8 mouse cellular contexts compared by ENCODE assay signal in genomic region chr4:33030264-33031194, GRCm38 (mm10). TPM values are rescaled to one million over a fixed set of nuclear protein-coding genes. Genes with fewer than 3 reads are reported as not detected.
A peak's percentile ranks its signal among the peaks of the same experiment; 100 is the strongest.
DNase-seq lines count a peak whose midpoint lies in the region; ATAC-seq and TF ChIP-seq lines count a peak whose summit lies in the region.

No protein-coding gene starts in this region.

- intact Hi-C loops in left cerebral cortex, postnatal 10 days (cut with DNase I) = no loop called here

- DNase-seq in testis, postnatal 14 days (ENCODE audit: low spot score) = no peak
- peak; percentile 8 for DNase-seq in adrenal gland, postnatal 25 days
- DNase-seq in embryonic facial prominence, embryonic 14.5 days (ENCODE audit: low spot score) = peak; percentile 34
- DNase-seq in left cerebral cortex, postnatal 10 days (ENCODE audit: extremely low spot score in 1 of 2, low spot score in 2 of 2) = no peak

- H3K27ac ChIP-seq in testis, adult 2 months (ENCODE audit: control insufficient read depth, insufficient read depth, low read depth, low read length) = peak overlapping the region; percentile 96
- H3K27ac ChIP-seq in embryonic facial prominence, embryonic 14.5 days (replicated peaks; ENCODE audit: low read depth, low read length) = peak overlapping the region; percentile 94
- H3K27ac ChIP-seq in hindbrain, embryonic 12.5 days = peak overlapping the region; percentile 98
- H3K27ac ChIP-seq in liver, embryonic 15.5 days (replicated peaks) = peak overlapping the region; percentile 91
- H3K27ac ChIP-seq in neural tube, embryonic 13.5 days (replicated peaks) = peak overlapping the region; percentile 97

- H3K9ac ChIP-seq in embryonic facial prominence, embryonic 14.5 days (ENCODE audit: low read depth, low read length) = peak overlapping the region; percentile 97
- H3K9ac ChIP-seq in hindbrain, embryonic 12.5 days = peak overlapping the region; percentile 96
- H3K9ac ChIP-seq in liver, embryonic 15.5 days = peak overlapping the region; percentile 94
- H3K9ac ChIP-seq in neural tube, embryonic 13.5 days = peak overlapping the region; percentile 90

- H3K27me3 ChIP-seq in testis, adult 2 months (ENCODE audit: control insufficient read depth, insufficient read depth, low read length) = no peaks in the 10 kb centered on the region
- no peaks in the 10 kb centered on the region for H3K27me3 ChIP-seq in embryonic facial prominence, embryonic 14.5 days (replicated peaks; ENCODE audit: control insufficient read depth, insufficient read depth, low read length)
- H3K27me3 ChIP-seq in hindbrain, embryonic 12.5 days = no peaks in the 10 kb centered on the region
- H3K27me3 ChIP-seq in liver, embryonic 15.5 days = peaks cover 18% of the 10 kb centered on the region
- no peaks in the 10 kb centered on the region for H3K27me3 ChIP-seq in neural tube, embryonic 13.5 days

- TF ChIP-seq POLR2A in testis, adult 2 months (IDR thresholded peaks at IDR 0.05; ENCODE audit: control insufficient read depth, low read depth, low read length) = no peak

- H3K4me1 ChIP-seq in testis, adult 2 months (ENCODE audit: control insufficient read depth, insufficient read depth, low read length) = peaks cover 2% of the 10 kb centered on the region; the same call in 1 of the 2 replicates
- peaks cover 8% of the 10 kb centered on the region for H3K4me1 ChIP-seq in embryonic facial prominence, embryonic 14.5 days (ENCODE audit: control insufficient read depth, insufficient read depth, low read length)
- peaks cover 21% of the 10 kb centered on the region for H3K4me1 ChIP-seq in hindbrain, embryonic 12.5 days
- H3K4me1 ChIP-seq in liver, embryonic 15.5 days (replicated peaks) = peaks cover 38% of the 10 kb centered on the region
- peaks cover 41% of the 10 kb centered on the region for H3K4me1 ChIP-seq in neural tube, embryonic 13.5 days (replicated peaks)

- WGBS in embryonic facial prominence, embryonic 14.5 days = 2% methylated on average over 45 of the region's 55 CpGs
- WGBS in hindbrain, embryonic 12.5 days = 2% methylated on average over 55 of the region's 55 CpGs
- WGBS in liver, embryonic 15.5 days (ENCODE audit: insufficient replicate concordance) = 4% methylated on average over 55 of the region's 55 CpGs
- WGBS in neural tube, embryonic 13.5 days = 1% methylated on average over 50 of the region's 55 CpGs

- H3K4me2 ChIP-seq in embryonic facial prominence, embryonic 14.5 days (ENCODE audit: low read depth, low read length) = peak overlapping the region; percentile 54
- peak overlapping the region; percentile 63 for H3K4me2 ChIP-seq in hindbrain, embryonic 12.5 days (replicated peaks)
- H3K4me2 ChIP-seq in liver, embryonic 15.5 days = peak overlapping the region; percentile 91
- peak overlapping the region; percentile 62 for H3K4me2 ChIP-seq in neural tube, embryonic 13.5 days

- ATAC-seq in embryonic facial prominence, embryonic 14.5 days (ENCODE audit: low read depth) = peak; percentile 82
- ATAC-seq in hindbrain, embryonic 12.5 days (ENCODE audit: low FRiP score) = peak; percentile 85
- ATAC-seq in liver, embryonic 15.5 days (ENCODE audit: insufficient read depth) = peak; percentile 70
- peak; percentile 88 for ATAC-seq in neural tube, embryonic 13.5 days (ENCODE audit: low read depth)

- peaks cover 2% of the 10 kb centered on the region for H3K36me3 ChIP-seq in testis, adult 2 months (ENCODE audit: control insufficient read depth, insufficient read depth, low read length)
- peaks cover 22% of the 10 kb centered on the region for H3K36me3 ChIP-seq in embryonic facial prominence, embryonic 14.5 days (ENCODE audit: control insufficient read depth, insufficient read depth, low read length)
- H3K36me3 ChIP-seq in hindbrain, embryonic 12.5 days = peaks cover 11% of the 10 kb centered on the region; the same call in 1 of the 2 replicates
- peaks cover 4% of the 10 kb centered on the region for H3K36me3 ChIP-seq in liver, embryonic 15.5 days (replicated peaks)
- peaks cover 28% of the 10 kb centered on the region for H3K36me3 ChIP-seq in neural tube, embryonic 13.5 days

- peaks cover 4% of the 10 kb centered on the region; the same call in 1 of the 2 replicates for H3K9me3 ChIP-seq in embryonic facial prominence, embryonic 14.5 days (ENCODE audit: control insufficient read depth, low read length)
- H3K9me3 ChIP-seq in hindbrain, embryonic 12.5 days (replicated peaks) = no peaks in the 10 kb centered on the region
- H3K9me3 ChIP-seq in liver, embryonic 15.5 days (replicated peaks) = no peaks in the 10 kb centered on the region
- 0 out of 2 replicates have a peak, but pooled peaks cover 6% of the 10 kb centered on the region for H3K9me3 ChIP-seq in neural tube, embryonic 13.5 days

- H3K4me3 ChIP-seq in testis, adult 2 months (ENCODE audit: control insufficient read depth, low read depth, low read length) = peak overlapping the region; percentile 97
- H3K4me3 ChIP-seq in embryonic facial prominence, embryonic 14.5 days (ENCODE audit: low read depth, low read length) = peak overlapping the region; percentile 69
- peak overlapping the region; percentile 89 for H3K4me3 ChIP-seq in hindbrain, embryonic 12.5 days
- peak overlapping the region; percentile 83 for H3K4me3 ChIP-seq in liver, embryonic 15.5 days (replicated peaks)
- H3K4me3 ChIP-seq in neural tube, embryonic 13.5 days = peak overlapping the region; percentile 84

- no peak for TF ChIP-seq CTCF in testis, adult 2 months (IDR thresholded peaks at IDR 0.05; ENCODE audit: control insufficient read depth, insufficient read depth, insufficient replicate concordance, low read depth, low read length)

RNA-seq across cellular contexts. Expression of gene Ube2j1, which starts 0.7 kb away (rescaled TPM):
- polyA plus RNA-seq in testis, adult 2 months (2012; rRNA removed) = 197 and 259 TPM in 2 replicates
- 59.8 and 61.4 TPM in 2 replicates for total RNA-seq in adrenal gland, postnatal 25 days (2021)
- 45.1 and 54.7 TPM in 2 replicates for polyA plus RNA-seq in embryonic facial prominence, embryonic 14.5 days (2014; fragmentation: Nextera tagmentation; extraction: Ambion mirVana)
- polyA plus RNA-seq in hindbrain, embryonic 12.5 days (2016; fragmentation: Nextera tagmentation; extraction: Ambion mirVana) = 55.8 TPM in 2 replicates
- polyA plus RNA-seq in liver, embryonic 15.5 days (2015; fragmentation: Nextera tagmentation; extraction: Ambion mirVana) = 25.0 and 30.2 TPM in 2 replicates
- 63.9 and 70.0 TPM in 2 replicates for polyA plus RNA-seq in neural tube, embryonic 13.5 days (2015; fragmentation: Nextera tagmentation; extraction: Ambion mirVana)
- total RNA-seq in left cerebral cortex, postnatal 10 days (2021) = 100 to 1,000 TPM; 124 to 126 TPM

RNA-seq across cellular contexts. Expression of gene Gabrr2, which starts 32.3 kb away (rescaled TPM):
- polyA plus RNA-seq in testis, adult 2 months (2012; rRNA removed) = 0.49 and 0.96 TPM in 2 replicates
- total RNA-seq in adrenal gland, postnatal 25 days (2021) = 0.27 TPM in 1 of 2 replicates, not detected in the other
- 0.18 and 0.67 TPM in 2 replicates for polyA plus RNA-seq in embryonic facial prominence, embryonic 14.5 days (2014; fragmentation: Nextera tagmentation; extraction: Ambion mirVana)
- 0.29 and 0.40 TPM in 2 replicates for polyA plus RNA-seq in hindbrain, embryonic 12.5 days (2016; fragmentation: Nextera tagmentation; extraction: Ambion mirVana)
- 0.12 TPM in 1 of 2 replicates, not detected in the other for polyA plus RNA-seq in liver, embryonic 15.5 days (2015; fragmentation: Nextera tagmentation; extraction: Ambion mirVana)
- 0.45 and 0.96 TPM in 2 replicates for polyA plus RNA-seq in neural tube, embryonic 13.5 days (2015; fragmentation: Nextera tagmentation; extraction: Ambion mirVana)
- total RNA-seq in left cerebral cortex, postnatal 10 days (2021) = not detected

RNA-seq across cellular contexts. Expression of gene Rragd, which starts 47.7 kb away (rescaled TPM):
- polyA plus RNA-seq in testis, adult 2 months (2012; rRNA removed) = 1.6 and 2.6 TPM in 2 replicates
- 7.3 and 10.8 TPM in 2 replicates for total RNA-seq in adrenal gland, postnatal 25 days (2021)
- 18.3 and 21.8 TPM in 2 replicates for polyA plus RNA-seq in embryonic facial prominence, embryonic 14.5 days (2014; fragmentation: Nextera tagmentation; extraction: Ambion mirVana)
- polyA plus RNA-seq in hindbrain, embryonic 12.5 days (2016; fragmentation: Nextera tagmentation; extraction: Ambion mirVana) = 40.1 and 44.2 TPM in 2 replicates
- polyA plus RNA-seq in liver, embryonic 15.5 days (2015; fragmentation: Nextera tagmentation; extraction: Ambion mirVana) = 1.9 and 2.3 TPM in 2 replicates
- polyA plus RNA-seq in neural tube, embryonic 13.5 days (2015; fragmentation: Nextera tagmentation; extraction: Ambion mirVana) = 41.3 and 44.3 TPM in 2 replicates
- total RNA-seq in left cerebral cortex, postnatal 10 days (2021) = 10 to 100 TPM; 67.1 to 80.1 TPM

Comparison
In these comparisons a context has a peak if more than half of its experiments do, and no peak if none do; other contexts are left out.
1. DNase-seq: peak in adrenal gland, postnatal 25 days (single experiment) and embryonic facial prominence, embryonic 14.5 days (single experiment); none in testis, postnatal 14 days (single experiment) and left cerebral cortex, postnatal 10 days (0 of 2).
2. Peak in every context shown above with its lines, with median percentiles within 50 percentile points of each other: H3K27ac ChIP-seq, H3K4me3 ChIP-seq, ATAC-seq, H3K4me2 ChIP-seq and H3K9ac ChIP-seq.